Mouse (Mus musculus) limb, embryonic 13.5 days (tissue): ENCODE measurements around the gene Tor1b. TPM values are rescaled to one million over a fixed set of nuclear protein-coding genes. Genes with fewer than 3 reads are reported as not detected.
A peak's percentile ranks its signal among the peaks of the same experiment; 100 is the strongest.

ENCODE experiments used
- ATAC-seq: fragments of 200-750 bp; cut with Nextera tagmentation; 2 replicates; pipeline ENCODE4 v1.8.0; 2017; ENCODE audit warnings: low read depth, moderate number of reproducible peaks, moderate TSS enrichment; ENCODE audit not compliant: low FRiP score
- H3K27ac ChIP-seq: fragments of 300-500 bp; sonication (generic); 2 replicates; pipeline ENCODE4 v1.5.1; 2015; ENCODE audit warnings: inconsistent platforms, mild to moderate bottlenecking, moderate library complexity
- H3K27me3 ChIP-seq: fragments of 300-500 bp; sonication (generic); 2 replicates; pipeline ENCODE4 v1.6.1; 2015; ENCODE audit warnings: mild to moderate bottlenecking, inconsistent platforms
- H3K36me3 ChIP-seq: fragments of 300-500 bp; sonication (generic); 2 replicates; pipeline ENCODE4 v1.6.1; 2015; ENCODE audit warnings: inconsistent platforms, mild to moderate bottlenecking, moderate library complexity
- H3K4me1 ChIP-seq: fragments of 300-500 bp; sonication (generic); 2 replicates; pipeline ENCODE4 v1.6.1; 2015; ENCODE audit warnings: inconsistent platforms
- H3K4me2 ChIP-seq: fragments of 300-500 bp; sonication (generic); replicated peaks from 2 replicates; pipeline ENCODE4 v1.6.1; 2015; ENCODE audit warnings: inconsistent platforms, mild to moderate bottlenecking, moderate library complexity
- H3K4me3 ChIP-seq: fragments of 300-500 bp; sonication (generic); 2 replicates; pipeline ENCODE4 v1.5.1; 2015; ENCODE audit warnings: moderate library complexity, mild to moderate bottlenecking, inconsistent platforms
- H3K9ac ChIP-seq: fragments of 300-500 bp; sonication (generic); 2 replicates; pipeline ENCODE4 v1.6.1; 2015; ENCODE audit warnings: mild to moderate bottlenecking, inconsistent platforms
- H3K9me3 ChIP-seq: fragments of 300-500 bp; sonication (generic); 2 replicates; pipeline ENCODE4 v1.6.1; 2016; ENCODE audit warnings: inconsistent platforms
- WGBS: fragments of 180-500 bp; shearing (Covaris S2); methylation state at CpG from one replicate; pipeline ENCODE4 v1.1.7; 2015; 5-methylcytosine and 5-hydroxymethylcytosine counted together
- polyA plus RNA-seq: library from polyadenylated mRNA; unstranded; fragments of >200 nt; fragmentation: Nextera tagmentation; extraction: Ambion mirVana; gene quantifications from 2 replicates; pipeline ENCODE4 v1.2.1, GENCODE M21; 2015

Tor1b gene
- polyA plus RNA-seq, 1 experiment from 2014 or later: 33.5 TPM

GRCm38 (mm10) chr2:31002857-31003256 lies 50.1 kb downstream of the Tor1b start:
- Histone ChIP-seq H3K9ac (no peak overlapping the region), H3K27me3 (no peaks in the 10 kb centered on the region), H3K36me3 (peaks cover 50% of the 10 kb centered on the region), H3K4me2 (no peak overlapping the region), H3K4me1 (peaks cover 7% of the 10 kb centered on the region; the same call in 1 of the 2 replicates), H3K27ac (no peak overlapping the region), H3K9me3 (no peaks in the 10 kb centered on the region), H3K4me3 (no peak overlapping the region)
- 93% methylated on average over 10 of the region's 10 CpGs for WGBS
- no peak for ATAC-seq

- no peak overlapping the region for H3K4me2 ChIP-seq
- WGBS: 77% methylated on average over 2 of the region's 2 CpGs
- H3K9me3 ChIP-seq: no peaks in the 10 kb centered on the region
- ATAC-seq: no peak
- peaks cover 7% of the 10 kb centered on the region; the same call in 1 of the 2 replicates for H3K4me1 ChIP-seq
- no peak overlapping the region for H3K4me3 ChIP-seq
- H3K36me3 ChIP-seq: peaks cover 62% of the 10 kb centered on the region
- no peaks in the 10 kb centered on the region for H3K27me3 ChIP-seq
- no peak overlapping the region for H3K27ac ChIP-seq
- no peak overlapping the region for H3K9ac ChIP-seq
Observed at GRCm38 (mm10) chr2:31005453-31005852, 52.7 kb downstream of the Tor1b start.

- no peak overlapping the region for H3K4me2 ChIP-seq
- peaks cover 71% of the 10 kb centered on the region for H3K36me3 ChIP-seq
- H3K4me1 ChIP-seq: peaks cover 7% of the 10 kb centered on the region; the same call in 1 of the 2 replicates
- no peaks in the 10 kb centered on the region for H3K27me3 ChIP-seq
- no peak overlapping the region for H3K27ac ChIP-seq
- no peak overlapping the region for H3K9ac ChIP-seq
- peak; percentile 54; the same call in 1 of the 2 replicates for ATAC-seq
- 85% methylated on average over 5 of the region's 5 CpGs for WGBS
- H3K9me3 ChIP-seq: no peaks in the 10 kb centered on the region
- H3K4me3 ChIP-seq: no peak overlapping the region
Observed at GRCm38 (mm10) chr2:31006434-31006833, 53.7 kb downstream of the Tor1b start.

- no peaks in the 10 kb centered on the region for H3K9me3 ChIP-seq
- peaks cover 7% of the 10 kb centered on the region; the same call in 1 of the 2 replicates for H3K4me1 ChIP-seq
- WGBS: 90% methylated on average over 5 of the region's 5 CpGs
- no peak for ATAC-seq
- H3K36me3 ChIP-seq: peaks cover 71% of the 10 kb centered on the region
- no peaks in the 10 kb centered on the region for H3K27me3 ChIP-seq
- H3K4me3 ChIP-seq: no peak overlapping the region
- no peak overlapping the region for H3K4me2 ChIP-seq
- H3K9ac ChIP-seq: no peak overlapping the region
- no peak overlapping the region for H3K27ac ChIP-seq
Observed at GRCm38 (mm10) chr2:31007208-31007607, 54.4 kb downstream of the Tor1b start.

Other genes with a start within 250 kb of the Tor1b start
- 3.2 and 3.4 TPM in 2 replicates for gene 1700001O22Rik, start 149.3 kb upstream of the Tor1b start, polyA plus RNA-seq
- 98.1 and 104 TPM in 2 replicates for gene Ntmt1, start 145.1 kb upstream of the Tor1b start, polyA plus RNA-seq
- 38.7 and 39.2 TPM in 2 replicates for gene Asb6, start 122.6 kb upstream of the Tor1b start, polyA plus RNA-seq
- 93.6 and 102 TPM in 2 replicates for gene Prrx2, start 118.0 kb upstream of the Tor1b start, polyA plus RNA-seq
- 14.1 and 16.4 TPM in 2 replicates for gene Ptges, start 23.1 kb upstream of the Tor1b start, polyA plus RNA-seq
- 82.7 and 91.4 TPM in 2 replicates for gene Tor1a, start 15.0 kb downstream of the Tor1b start, polyA plus RNA-seq
- gene BC005624, start 29.2 kb downstream of the Tor1b start, polyA plus RNA-seq: 59.7 and 59.9 TPM in 2 replicates
- 21.6 and 22.9 TPM in 2 replicates for gene Usp20, start 29.3 kb downstream of the Tor1b start, polyA plus RNA-seq
- 21.5 and 24.5 TPM in 2 replicates for gene Fnbp1, start 189.0 kb downstream of the Tor1b start, polyA plus RNA-seq
- 40.6 and 45.4 TPM in 2 replicates for gene Gpr107, start 199.4 kb downstream of the Tor1b start, polyA plus RNA-seq